Mouse (Mus musculus) midbrain, embryonic 12.5 days (tissue): ENCODE data around the gene S1pr5. TPM values are rescaled to one million over a fixed set of nuclear protein-coding genes. Genes with fewer than 3 reads are reported as not detected.
"Not testable (repeated sequence)": the region's sequence is repeated elsewhere in the genome, so short reads cannot be mapped to it uniquely, and the experiment has no call there.

Experiments used
- ATAC-seq: fragments of 200-750 bp; cut with Nextera tagmentation; 2 replicates; pipeline ENCODE4 v1.8.0; 2017; ENCODE audit warnings: low read depth, moderate TSS enrichment, moderate library complexity; ENCODE audit not compliant: low FRiP score
- H3K27ac ChIP-seq: fragments of 300-500 bp; sonication (generic); replicated peaks from 2 replicates; pipeline ENCODE4 v1.5.1; 2016; ENCODE audit warnings: mild to moderate bottlenecking
- H3K27me3 ChIP-seq: fragments of 300-500 bp; sonication (generic); 2 replicates; pipeline ENCODE4 v1.6.1; 2016; ENCODE audit warnings: mild to moderate bottlenecking
- H3K36me3 ChIP-seq: fragments of 300-500 bp; sonication (generic); 2 replicates; pipeline ENCODE4 v1.6.1; 2016
- H3K4me1 ChIP-seq: fragments of 300-500 bp; sonication (generic); 2 replicates; pipeline ENCODE4 v1.6.1; 2016
- H3K4me2 ChIP-seq: fragments of 300-500 bp; sonication (generic); replicated peaks from 2 replicates; pipeline ENCODE4 v1.6.1; 2016; ENCODE audit warnings: mild to moderate bottlenecking, moderate library complexity
- H3K4me3 ChIP-seq: fragments of 300-500 bp; sonication (generic); 2 replicates; pipeline ENCODE4 v1.5.1; 2016; ENCODE audit warnings: mild to moderate bottlenecking
- H3K9ac ChIP-seq: fragments of 300-500 bp; sonication (generic); replicated peaks from 2 replicates; pipeline ENCODE4 v1.6.1; 2016; ENCODE audit warnings: mild to moderate bottlenecking, moderate library complexity
- H3K9me3 ChIP-seq: fragments of 300-500 bp; sonication (generic); 2 replicates; pipeline ENCODE4 v1.6.1; 2016; ENCODE audit warnings: mild to moderate bottlenecking
- whole genome bisulfite sequencing: fragments of 180-500 bp; shearing (Covaris S2); methylation state at CpG from one replicate; pipeline ENCODE4 v1.1.7; 2016; 5-methylcytosine and 5-hydroxymethylcytosine counted together
- polyA plus RNA-seq: library from polyadenylated mRNA; unstranded; fragments of >200 nt; fragmentation: Nextera tagmentation; extraction: Ambion mirVana; gene quantifications from 2 replicates; pipeline ENCODE4 v1.2.1, GENCODE M21; 2016

Gene S1pr5
- polyA plus RNA-seq, 1 experiment from 2014 or later: 0.38 TPM

DNA sequence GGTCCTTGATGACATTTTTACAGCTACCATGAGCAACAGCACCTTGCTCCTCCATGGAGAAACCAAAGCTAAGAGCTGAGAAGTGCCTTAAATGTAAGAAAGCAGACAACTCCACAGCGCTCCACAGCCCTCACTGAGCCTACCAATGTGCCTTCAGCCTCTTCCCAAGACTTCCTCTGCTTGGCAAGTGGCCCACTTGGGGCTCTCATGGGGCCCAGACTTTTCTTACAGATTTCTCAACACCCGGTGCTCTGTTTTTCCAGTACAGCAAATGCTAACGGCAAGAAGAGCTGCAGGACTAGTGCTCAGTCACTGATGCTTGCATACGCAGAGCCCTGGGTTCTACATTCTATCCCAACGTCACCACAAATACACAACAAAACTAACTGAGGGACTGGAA is 29.5 kb upstream of the S1pr5 start:
- no peaks in the 10 kb centered on the region for H3K4me1 ChIP-seq
- no peak overlapping the region for H3K4me2 ChIP-seq
- no peak for ATAC-seq
- no peaks in the 10 kb centered on the region for H3K9me3 ChIP-seq
- no peaks in the 10 kb centered on the region for H3K27me3 ChIP-seq
- WGBS: 98% methylated on average over 5 of the region's 5 CpGs
- no peak overlapping the region for H3K4me3 ChIP-seq
- no peak overlapping the region for H3K9ac ChIP-seq
- H3K27ac ChIP-seq: no peak overlapping the region
- peaks cover 93% of the 10 kb centered on the region for H3K36me3 ChIP-seq

GRCm38 (mm10) chr9:21276307-21276706 is 28.1 kb upstream of the S1pr5 start:
- Histone ChIP-seq H3K36me3 (peaks cover 96% of the 10 kb centered on the region), H3K9me3 (no peaks in the 10 kb centered on the region), H3K27me3 (no peaks in the 10 kb centered on the region), H3K4me3 (no peak overlapping the region), H3K4me1 (no peaks in the 10 kb centered on the region), H3K9ac (no peak overlapping the region), H3K27ac (no peak overlapping the region), H3K4me2 (no peak overlapping the region)
- 88% methylated on average over 8 of the region's 8 CpGs for WGBS
- ATAC-seq: no peak

- H3K27me3 ChIP-seq: no peaks in the 10 kb centered on the region
- WGBS: 90% methylated on average over 12 of the region's 12 CpGs
- H3K27ac ChIP-seq: no peak overlapping the region
- no peaks in the 10 kb centered on the region for H3K4me1 ChIP-seq
- H3K4me2 ChIP-seq: no peak overlapping the region
- H3K9ac ChIP-seq: no peak overlapping the region
- peaks cover 96% of the 10 kb centered on the region for H3K36me3 ChIP-seq
- H3K9me3 ChIP-seq: no peaks in the 10 kb centered on the region
- no peak overlapping the region for H3K4me3 ChIP-seq
- ATAC-seq: no peak
Observed at GRCm38 (mm10) chr9:21275727-21276126, 27.5 kb upstream of the S1pr5 start.

- Histone ChIP-seq H3K27ac (no peak overlapping the region), H3K4me3 (no peak overlapping the region), H3K27me3 (no peaks in the 10 kb centered on the region), H3K36me3 (peaks cover 98% of the 10 kb centered on the region), H3K9me3 (no peaks in the 10 kb centered on the region), H3K4me1 (no peaks in the 10 kb centered on the region), H3K4me2 (no peak overlapping the region), H3K9ac (no peak overlapping the region)
- no peak for ATAC-seq
- 83% methylated on average over 7 of the region's 7 CpGs for WGBS
Observed at GRCm38 (mm10) chr9:21275013-21275710, 26.9 kb upstream of the S1pr5 start.

DNA sequence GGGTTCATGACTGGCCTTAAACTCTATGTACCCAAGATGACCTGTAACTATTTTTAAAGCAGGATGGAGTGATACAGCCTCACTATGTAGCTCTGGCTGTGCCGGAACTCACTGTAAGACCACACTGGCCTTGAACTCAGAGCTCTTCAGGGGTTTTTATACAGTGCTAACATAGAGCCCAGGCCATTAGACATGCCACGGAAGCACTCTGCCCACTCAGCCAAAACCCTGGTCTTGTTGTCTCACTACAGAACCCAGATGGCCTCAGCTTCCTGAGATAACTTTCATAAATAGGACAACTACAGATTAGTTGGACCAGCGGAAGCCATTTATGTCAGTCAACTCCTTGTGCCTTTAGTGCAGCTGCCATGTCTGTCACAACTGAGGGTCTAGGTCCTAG is 26.1 kb upstream of the S1pr5 start:
- no peaks in the 10 kb centered on the region for H3K4me1 ChIP-seq
- ATAC-seq: no peak
- WGBS: 92% methylated on average over 3 of the region's 3 CpGs

GRCm38 (mm10) chr9:21273520-21274228 is 25.4 kb upstream of the S1pr5 start:
- Histone ChIP-seq H3K27me3 (no peaks in the 10 kb centered on the region), H3K9me3 (no peaks in the 10 kb centered on the region), H3K4me3 (no peak overlapping the region), H3K9ac (no peak overlapping the region), H3K27ac (no peak overlapping the region), H3K4me2 (no peak overlapping the region), H3K36me3 (peaks cover 96% of the 10 kb centered on the region), H3K4me1 (no peaks in the 10 kb centered on the region)
- WGBS: 83% methylated on average over 7 of the region's 7 CpGs
- no peak for ATAC-seq

More for the DNA sequence above, 26.1 kb upstream of the S1pr5 start:
- no peak overlapping the region for H3K4me2 ChIP-seq
- H3K4me3 ChIP-seq: no peak overlapping the region
- H3K27ac ChIP-seq: no peak overlapping the region
- no peak overlapping the region for H3K9ac ChIP-seq
- no peaks in the 10 kb centered on the region for H3K27me3 ChIP-seq
- H3K9me3 ChIP-seq: no peaks in the 10 kb centered on the region
- H3K36me3 ChIP-seq: peaks cover 96% of the 10 kb centered on the region

- no peak overlapping the region for H3K9ac ChIP-seq
- H3K27me3 ChIP-seq: no peaks in the 10 kb centered on the region
- peaks cover 98% of the 10 kb centered on the region for H3K36me3 ChIP-seq
Observed at GRCm38 (mm10) chr9:21273094-21273493, 24.9 kb upstream of the S1pr5 start.

DNA sequence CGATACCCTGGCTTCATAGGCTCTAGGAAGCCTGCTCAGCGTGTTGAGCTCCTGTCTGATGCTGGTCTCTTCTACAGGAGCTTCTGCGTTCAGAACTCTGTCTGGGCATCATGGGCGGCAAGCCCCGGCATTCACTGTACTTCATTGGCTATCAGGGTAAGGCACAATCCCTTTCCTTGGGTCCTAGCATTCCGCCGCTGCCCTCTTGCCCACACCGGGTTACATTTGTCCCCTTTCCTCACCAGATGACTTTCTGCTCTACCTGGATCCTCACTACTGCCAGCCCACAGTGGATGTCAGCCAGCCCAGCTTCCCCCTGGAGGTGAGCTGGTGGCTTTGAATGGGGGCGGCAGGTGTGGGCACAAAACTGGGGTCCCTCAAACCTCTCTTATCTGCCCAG is 24.1 kb upstream of the S1pr5 start:
- peaks cover 95% of the 10 kb centered on the region for H3K36me3 ChIP-seq
- no peak overlapping the region for H3K4me3 ChIP-seq
- no peak overlapping the region; the same call in 1 of the 2 replicates for H3K9ac ChIP-seq
- H3K4me2 ChIP-seq: no peak overlapping the region
- H3K27ac ChIP-seq: no peak overlapping the region
- 92% methylated on average over 9 of the region's 9 CpGs for WGBS
- H3K27me3 ChIP-seq: no peaks in the 10 kb centered on the region
- H3K9me3 ChIP-seq: no peaks in the 10 kb centered on the region
- H3K4me1 ChIP-seq: no peaks in the 10 kb centered on the region
- ATAC-seq: no peak

More at GRCm38 (mm10) chr9:21273094-21273493, 24.9 kb upstream of the S1pr5 start:
- WGBS: 85% methylated on average over 8 of the region's 8 CpGs
- no peak overlapping the region for H3K4me3 ChIP-seq
- no peaks in the 10 kb centered on the region for H3K9me3 ChIP-seq
- no peak overlapping the region for H3K4me2 ChIP-seq
- no peak for ATAC-seq
- H3K27ac ChIP-seq: no peak overlapping the region
- H3K4me1 ChIP-seq: no peaks in the 10 kb centered on the region

GRCm38 (mm10) chr9:21269590-21269989 is 21.3 kb upstream of the S1pr5 start:
- not testable (repeated sequence) for H3K9me3 ChIP-seq, H3K9ac ChIP-seq, H3K27me3 ChIP-seq, H3K4me2 ChIP-seq, H3K27ac ChIP-seq, ATAC-seq, H3K4me3 ChIP-seq
- WGBS: 91% methylated on average over 5 of the region's 5 CpGs
- peaks cover 74% of the 10 kb centered on the region for H3K36me3 ChIP-seq
- peaks cover 16% of the 10 kb centered on the region for H3K4me1 ChIP-seq

DNA sequence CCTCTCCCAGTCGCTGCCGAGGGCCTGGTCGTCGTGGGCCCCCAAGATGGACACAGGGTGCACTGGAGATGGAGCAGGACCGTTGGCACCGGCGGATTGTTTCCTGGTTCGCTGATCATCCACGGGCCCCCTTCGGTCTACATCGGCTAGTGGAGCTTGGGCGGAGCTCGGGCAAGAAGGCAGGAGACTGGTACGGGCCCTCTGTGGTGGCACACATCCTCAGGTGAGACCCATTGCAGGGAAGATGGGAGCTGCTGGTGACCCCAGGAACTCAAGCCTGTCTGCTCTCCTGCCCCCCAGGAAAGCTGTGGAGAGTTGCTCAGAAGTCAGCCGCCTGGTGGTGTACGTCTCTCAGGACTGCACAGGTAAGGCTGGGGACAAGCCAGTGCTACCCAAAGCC is 20.1 kb upstream of the S1pr5 start:
- no peak overlapping the region for H3K9ac ChIP-seq
- H3K27me3 ChIP-seq: no peaks in the 10 kb centered on the region
- peaks cover 19% of the 10 kb centered on the region for H3K4me1 ChIP-seq
- H3K4me3 ChIP-seq: no peak overlapping the region
- 92% methylated on average over 16 of the region's 16 CpGs for WGBS
- ATAC-seq: no peak
- H3K27ac ChIP-seq: no peak overlapping the region
- H3K4me2 ChIP-seq: no peak overlapping the region
- peaks cover 61% of the 10 kb centered on the region for H3K36me3 ChIP-seq
- no peaks in the 10 kb centered on the region for H3K9me3 ChIP-seq

GRCm38 (mm10) chr9:21266889-21267288 is 18.6 kb upstream of the S1pr5 start:
- 92% methylated on average over 5 of the region's 5 CpGs for WGBS
- peak overlapping the region; percentile 71; the same call in 1 of the 2 replicates for H3K4me3 ChIP-seq

DNA sequence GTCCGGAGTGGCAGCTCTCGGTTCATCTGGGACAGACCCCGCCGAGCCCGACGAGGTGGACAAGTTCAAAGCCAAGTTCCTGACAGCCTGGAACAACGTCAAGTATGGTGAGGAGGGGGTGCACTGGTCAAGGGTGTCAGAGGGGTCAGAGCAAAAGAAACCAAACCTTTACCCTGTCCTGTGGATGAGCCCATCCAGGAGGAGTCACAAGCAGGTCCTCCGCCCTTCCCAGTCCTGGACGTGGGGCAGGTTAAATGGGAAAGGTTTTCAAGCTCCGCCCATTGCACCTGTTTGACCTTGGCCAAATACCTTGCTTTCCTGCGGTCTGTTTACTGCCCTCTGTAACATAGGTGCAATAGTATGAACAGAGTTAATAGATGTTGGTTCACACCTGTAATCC is 17.4 kb upstream of the S1pr5 start:
- ATAC-seq: peak; percentile 41; the same call in 1 of the 2 replicates
- Histone ChIP-seq H3K4me2 (peak overlapping the region; percentile 75), H3K36me3 (peaks cover 35% of the 10 kb centered on the region), H3K4me1 (peaks cover 19% of the 10 kb centered on the region), H3K4me3 (peak overlapping the region; percentile 71), H3K9ac (peak overlapping the region; percentile 84), H3K27ac (no peak overlapping the region), H3K9me3 (no peaks in the 10 kb centered on the region), H3K27me3 (no peaks in the 10 kb centered on the region)
- WGBS: 7% methylated on average over 11 of the region's 11 CpGs

More at GRCm38 (mm10) chr9:21266889-21267288, 18.6 kb upstream of the S1pr5 start:
- ATAC-seq: no peak
- 0 out of 2 replicates have a peak overlapping the region, but pooled peaks have one; percentile 75 for H3K4me2 ChIP-seq
- no peak overlapping the region for H3K9ac ChIP-seq
- H3K27me3 ChIP-seq: no peaks in the 10 kb centered on the region
- peaks cover 19% of the 10 kb centered on the region for H3K4me1 ChIP-seq
- H3K27ac ChIP-seq: no peak overlapping the region
- peaks cover 47% of the 10 kb centered on the region for H3K36me3 ChIP-seq
- no peaks in the 10 kb centered on the region for H3K9me3 ChIP-seq
